Mouse (Mus musculus): ENCODE data around the gene Mt4.

GRCm38 (mm10) chr8:94171321-94171755 lies 34.3 kb downstream of the Mt4 start:
- no peak for TF ChIP-seq CTCF (IDR thresholded peaks at IDR 0.05; ENCODE audit: extremely low read depth, insufficient read length, insufficient replicate concordance, low read depth, low read length)
- no peak for TF ChIP-seq POLR2A (IDR thresholded peaks at IDR 0.05; ENCODE audit: low read depth, low read length)

All from small intestine, adult 2 months (tissue).